Mouse (Mus musculus) liver, adult (tissue): ENCODE results near the gene Otud3.

Experiments
- GATA4 ChIP-seq: IDR thresholded peaks from 2 replicates; pipeline ENCODE4 v1.6.1; 2014; ENCODE audit warnings: mild to moderate bottlenecking, low read length; ENCODE audit not compliant: insufficient replicate concordance

Otud3 gene

DNA sequence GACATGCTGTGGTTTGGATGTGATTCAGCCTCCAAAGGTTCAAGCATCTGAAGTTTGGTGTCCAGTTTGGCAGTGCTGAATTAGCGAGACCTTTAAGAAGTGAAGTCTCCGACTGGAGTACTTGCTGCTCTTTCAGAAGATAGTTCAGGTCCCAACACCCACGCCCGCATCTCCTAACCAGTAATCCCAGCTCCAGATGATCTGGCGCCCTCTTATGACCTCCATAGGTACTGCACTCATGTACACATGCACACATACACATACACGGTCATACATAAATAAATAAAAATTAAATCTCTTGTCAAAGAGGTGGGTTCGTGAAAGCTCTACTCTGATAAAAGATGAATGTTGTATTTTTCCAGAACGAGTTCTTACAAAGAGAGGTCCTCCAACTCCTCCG lies 3.5 kb upstream of the Otud3 start:
- TF ChIP-seq GATA4, result no peak

DNA sequence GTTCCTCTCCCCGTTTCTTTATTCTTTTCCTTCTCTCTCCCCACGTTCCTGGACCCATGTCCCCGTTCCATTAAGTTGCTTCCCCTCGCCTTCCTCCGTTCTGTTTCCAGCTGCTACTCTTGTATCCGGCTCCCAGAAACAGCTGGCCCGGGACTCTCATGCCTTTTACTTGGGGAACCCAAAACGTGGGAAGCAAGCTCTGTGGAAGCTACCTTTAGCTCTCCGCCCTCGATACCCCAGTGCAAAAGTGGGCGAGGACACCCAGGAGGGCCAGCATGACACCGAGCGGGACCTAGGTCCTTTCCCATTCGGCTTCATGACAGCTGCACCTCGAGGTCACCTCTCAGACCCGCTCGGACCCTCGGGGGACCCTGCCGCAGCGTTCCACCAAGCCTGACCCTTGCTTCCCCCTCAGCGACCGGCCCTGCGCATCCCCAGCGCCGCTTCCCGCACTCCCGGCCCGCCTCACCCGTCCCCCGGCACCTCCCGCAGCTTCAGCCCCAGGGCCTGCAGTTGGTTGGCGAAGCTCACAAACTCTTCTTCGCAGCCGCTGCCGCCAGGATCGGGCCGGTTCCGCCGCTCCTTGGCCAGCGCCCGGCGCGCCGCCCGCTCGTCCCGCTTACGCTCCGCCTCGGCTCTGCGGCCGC lies 481 bp downstream of the Otud3 start:
- no peak for TF ChIP-seq GATA4

DNA sequence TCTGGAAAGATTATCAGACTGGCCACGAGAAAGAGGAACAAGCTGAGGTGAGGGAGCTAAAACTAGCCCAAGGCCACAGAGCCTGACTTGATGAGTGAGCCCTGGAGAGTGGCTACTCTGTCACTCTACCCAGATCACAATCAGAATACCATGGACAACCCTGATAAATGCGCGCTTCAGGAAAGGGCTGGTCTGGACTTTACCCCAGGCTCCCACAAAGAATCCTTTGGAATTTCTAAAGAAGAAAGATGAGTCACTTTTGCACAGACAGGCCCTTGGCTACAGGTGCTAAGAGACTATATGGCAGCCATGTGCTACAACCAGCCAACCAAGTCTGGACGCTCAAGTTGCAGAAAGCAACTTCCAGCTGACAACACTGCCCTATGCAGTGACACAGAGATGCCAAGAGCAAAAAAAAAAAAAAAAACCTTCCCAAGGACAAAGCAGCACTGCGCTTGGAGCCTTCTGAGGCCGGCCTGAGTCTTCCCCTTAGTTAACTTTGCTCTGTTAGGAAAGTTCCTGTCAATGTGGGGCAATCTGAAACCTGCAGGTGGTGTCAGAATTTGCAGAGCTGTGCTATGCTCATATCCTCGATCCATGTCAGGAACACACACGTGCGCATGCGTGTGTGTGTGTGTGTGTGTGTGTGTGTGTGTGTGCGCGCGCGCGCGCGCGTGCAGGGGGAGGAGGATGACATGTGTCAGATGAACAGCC lies 8.0 kb downstream of the Otud3 start:
- TF ChIP-seq GATA4, result no peak

DNA sequence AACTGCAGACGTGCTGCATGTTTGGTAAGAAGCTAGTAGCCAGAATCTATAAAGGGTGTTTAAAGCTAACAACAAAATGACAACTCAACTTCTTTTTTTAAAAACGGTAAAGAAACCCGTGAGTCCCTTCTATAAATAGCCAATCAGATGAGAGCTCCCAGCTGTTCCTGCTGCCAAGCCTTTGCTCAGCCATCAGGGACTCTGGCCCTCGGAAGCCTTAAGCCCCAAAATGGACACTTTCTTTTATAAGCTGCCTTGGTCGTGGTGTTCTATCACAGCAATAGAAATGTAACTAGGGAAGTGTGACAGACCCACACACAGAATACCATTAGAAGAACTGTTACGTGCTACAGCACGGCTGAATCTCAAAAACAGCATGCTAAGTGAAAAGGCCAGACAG lies 14.4 kb downstream of the Otud3 start:
- no peak for TF ChIP-seq GATA4

DNA sequence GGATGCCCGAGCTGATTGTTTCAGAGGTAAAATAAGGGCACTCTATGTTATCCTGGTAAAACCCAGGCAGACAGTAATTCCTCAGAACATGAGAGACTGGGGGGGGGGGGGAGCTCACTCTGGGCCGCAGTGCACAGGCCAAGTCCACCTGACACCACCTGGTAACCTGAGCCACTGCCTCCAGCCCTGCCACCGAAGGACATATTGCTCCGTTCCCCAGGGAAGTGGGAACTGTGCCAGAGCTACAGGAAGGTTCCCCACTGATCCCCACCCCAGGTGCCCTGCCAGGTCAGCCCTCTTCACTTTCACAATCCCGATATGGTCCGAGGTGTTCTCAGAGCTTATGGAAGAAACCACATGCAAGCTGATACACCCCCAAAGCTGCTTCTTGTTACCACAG lies 21.1 kb downstream of the Otud3 start:
- no peak for TF ChIP-seq GATA4

DNA sequence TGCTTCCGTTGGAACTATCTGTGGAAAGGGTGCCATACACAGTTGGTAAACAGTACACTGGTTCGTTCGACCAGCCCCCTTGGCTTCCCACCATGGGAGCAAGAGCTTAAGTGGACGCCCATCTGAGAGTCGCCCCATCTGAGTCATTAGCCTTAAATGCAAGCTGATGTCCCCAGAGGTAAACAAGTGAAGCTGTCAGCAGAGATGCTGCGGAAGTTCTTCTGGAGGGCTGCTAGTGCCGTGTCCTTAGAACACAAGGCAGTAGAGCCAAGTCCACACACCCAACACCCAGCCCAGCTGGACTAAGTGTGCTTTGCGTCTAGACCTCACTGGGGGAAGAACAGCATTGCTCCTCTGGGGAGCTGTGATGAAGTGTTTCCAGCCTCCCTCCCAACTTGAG lies 24.1 kb downstream of the Otud3 start:
- no peak for TF ChIP-seq GATA4

DNA sequence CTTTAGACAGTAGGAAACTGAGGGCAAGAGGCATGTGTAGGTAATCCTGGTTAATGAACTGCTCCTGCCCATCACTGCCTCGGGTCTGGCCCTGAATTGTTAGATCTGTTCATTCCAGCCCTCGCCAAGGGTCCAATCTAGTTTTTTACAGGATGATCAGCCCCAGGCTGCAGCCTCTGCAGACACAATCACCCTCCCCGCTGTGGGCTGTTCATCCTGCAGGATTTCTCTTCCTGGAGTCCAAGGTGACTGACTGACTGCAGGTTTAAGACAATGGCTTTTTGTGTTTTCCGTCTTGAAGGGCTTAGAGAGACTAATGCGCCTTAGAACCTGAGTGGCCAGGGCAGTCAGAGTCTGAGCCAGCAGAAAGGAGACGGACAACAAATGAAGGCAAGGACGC lies 24.6 kb downstream of the Otud3 start:
- TF ChIP-seq GATA4, result no peak

DNA sequence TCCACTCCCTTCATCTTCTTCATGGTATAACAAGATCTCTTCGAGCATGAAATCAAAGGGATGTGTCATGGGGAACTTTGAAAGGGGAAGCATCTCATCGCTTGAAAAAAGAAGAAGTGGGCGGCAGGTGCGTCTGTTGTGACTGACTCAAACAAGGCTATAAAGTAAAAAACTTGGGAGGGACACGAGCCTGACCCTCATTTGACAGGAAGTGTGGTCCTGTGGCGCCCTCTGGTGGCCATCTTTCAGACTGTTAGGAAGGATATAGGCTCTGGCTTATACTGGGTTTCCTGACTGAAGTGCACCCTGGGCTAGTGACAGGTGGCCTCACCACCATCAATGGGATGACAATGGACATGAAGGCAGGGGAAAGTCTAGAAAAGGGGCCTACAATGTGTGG lies 29.5 kb downstream of the Otud3 start:
- TF ChIP-seq GATA4, result no peak

DNA sequence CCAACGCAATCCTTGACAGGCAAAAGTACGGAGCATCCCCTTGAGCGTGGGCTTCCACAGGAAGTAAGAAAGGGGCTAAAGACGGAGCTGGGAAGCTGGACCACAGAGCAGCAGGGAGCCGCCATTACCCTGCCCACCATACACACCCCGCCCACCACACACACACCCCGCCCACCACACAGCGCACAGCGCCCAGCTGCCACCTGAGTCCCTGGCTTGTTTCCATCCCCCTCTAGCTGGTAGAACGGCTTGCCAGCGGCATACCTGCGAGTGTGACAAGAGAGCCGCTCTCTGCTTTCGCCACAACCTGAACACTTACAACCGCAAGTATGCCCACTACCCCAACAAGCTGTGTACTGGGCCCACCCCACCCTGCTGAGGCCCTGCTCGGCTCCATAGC lies 31.6 kb downstream of the Otud3 start:
- no peak for TF ChIP-seq GATA4

DNA sequence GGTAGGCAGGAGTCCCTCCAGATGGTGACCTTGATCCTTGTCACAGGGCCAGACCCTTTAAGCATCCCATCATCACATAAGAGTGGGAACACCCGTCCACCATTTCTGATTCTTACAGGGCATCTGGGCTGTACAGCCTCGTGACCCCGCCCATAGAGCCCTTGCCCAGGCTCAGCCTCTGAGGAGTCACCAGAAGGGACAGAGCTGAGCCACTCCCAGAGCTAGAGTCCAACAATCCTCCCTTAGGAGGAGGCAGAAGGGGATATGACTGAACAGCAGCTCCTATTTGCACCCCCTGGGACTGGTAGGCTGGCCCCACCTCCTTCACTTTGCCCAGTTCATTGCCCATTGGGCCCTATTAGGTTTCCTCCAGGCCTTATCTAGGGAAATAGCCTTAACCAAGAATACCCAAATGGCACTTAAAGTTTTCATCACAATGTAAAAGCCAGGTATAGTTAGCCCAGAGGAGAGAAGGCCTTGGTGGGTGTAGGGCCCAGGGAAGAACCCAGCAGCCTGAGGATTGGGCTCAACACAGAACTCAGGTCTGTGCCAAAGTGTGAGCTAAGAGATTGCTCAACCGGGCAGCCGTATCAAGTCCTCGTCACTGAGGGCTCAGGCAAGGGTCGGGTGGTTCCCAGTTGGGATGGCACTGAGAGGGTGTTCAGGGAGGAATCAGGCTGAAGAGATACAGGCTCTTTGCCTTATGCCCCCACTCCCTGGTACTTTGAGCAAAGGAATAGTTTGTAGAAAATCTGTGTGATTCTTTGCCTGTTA lies 32.7 kb downstream of the Otud3 start:
- TF ChIP-seq GATA4, result no peak

DNA sequence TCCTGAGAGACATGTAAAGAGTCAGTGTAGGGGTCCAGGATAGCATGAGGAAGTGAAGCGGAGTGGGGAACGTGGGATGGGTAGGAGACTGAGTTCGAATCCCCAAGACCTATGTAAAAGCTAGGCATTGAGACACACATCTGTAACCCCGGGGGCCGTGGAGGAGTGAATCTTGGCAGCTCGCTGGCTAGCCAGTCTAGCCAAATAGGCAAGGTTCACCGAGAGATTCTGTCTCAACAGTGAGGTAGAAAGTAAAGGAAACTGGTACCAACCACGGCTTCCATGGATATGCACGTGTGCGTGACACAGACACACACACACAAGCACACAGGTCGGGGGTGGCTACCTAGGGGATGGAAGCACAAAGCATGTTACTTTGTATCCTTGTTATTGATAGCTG lies 33.9 kb downstream of the Otud3 start:
- TF ChIP-seq GATA4, result no peak

DNA sequence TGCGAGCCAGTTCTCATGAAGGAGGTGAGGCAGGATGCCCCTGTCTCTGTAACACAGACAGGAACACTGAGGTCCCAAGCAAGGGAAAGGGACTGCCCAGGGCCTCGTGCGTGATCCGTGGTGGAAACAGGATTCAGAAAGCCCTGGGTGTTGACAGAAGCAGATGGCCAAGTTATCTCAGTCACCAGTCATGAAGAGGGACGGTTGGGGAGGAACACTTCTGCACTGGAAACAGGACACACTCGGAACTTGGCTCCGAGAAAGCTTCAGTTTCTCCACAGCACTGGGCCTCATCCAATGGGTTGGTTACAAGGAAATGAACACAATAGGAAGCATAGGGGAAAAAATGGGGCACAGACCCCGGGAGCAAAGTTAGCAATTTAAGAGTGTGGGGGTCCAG lies 35.0 kb downstream of the Otud3 start:
- TF ChIP-seq GATA4, result no peak

DNA sequence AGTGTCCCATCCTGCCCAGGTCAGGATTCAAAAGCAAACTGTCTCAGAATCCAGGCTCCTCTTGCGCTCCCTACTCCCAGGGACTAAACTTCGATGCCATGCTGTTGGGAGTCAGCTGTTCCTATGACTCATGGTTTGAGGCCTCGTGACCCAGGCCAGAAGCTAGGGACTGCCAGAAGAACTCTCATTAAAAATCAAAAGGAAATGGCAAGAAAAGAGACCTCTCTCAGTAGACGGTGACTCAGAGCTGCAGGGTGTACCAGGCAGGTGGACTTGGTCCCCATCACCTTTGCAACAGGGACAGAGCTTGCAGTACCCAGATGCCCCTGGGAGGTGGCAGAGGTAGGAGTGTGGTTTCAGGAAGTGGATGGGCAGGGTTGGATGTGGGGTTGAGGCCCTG lies 36.0 kb downstream of the Otud3 start, which contains the start of gene Pla2g2e:
Gene Pla2g2e (plus strand): TSS at position 212 of the 400 bp plus-strand sequence.
- TF ChIP-seq GATA4, result no peak

DNA sequence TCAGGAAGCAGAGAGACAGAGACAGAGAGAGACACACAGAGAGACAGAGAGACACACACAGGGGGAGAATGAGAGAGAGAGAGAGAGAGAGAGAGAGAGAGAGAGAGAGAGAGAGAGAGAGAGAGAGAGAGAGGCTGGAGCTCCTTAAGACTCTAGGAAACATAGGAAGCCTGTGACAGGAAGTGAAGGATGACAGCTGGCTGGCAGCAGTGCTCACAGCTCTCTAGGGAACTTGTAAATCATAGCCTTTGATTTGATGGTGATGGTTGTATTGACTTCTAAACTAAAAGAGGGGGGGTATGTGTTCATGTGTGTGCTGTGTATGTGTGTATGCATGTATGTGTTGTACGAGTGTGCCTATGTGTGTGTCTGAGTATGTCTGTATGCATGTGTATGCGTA lies 37.8 kb downstream of the Otud3 start:
- TF ChIP-seq GATA4, result no peak

DNA sequence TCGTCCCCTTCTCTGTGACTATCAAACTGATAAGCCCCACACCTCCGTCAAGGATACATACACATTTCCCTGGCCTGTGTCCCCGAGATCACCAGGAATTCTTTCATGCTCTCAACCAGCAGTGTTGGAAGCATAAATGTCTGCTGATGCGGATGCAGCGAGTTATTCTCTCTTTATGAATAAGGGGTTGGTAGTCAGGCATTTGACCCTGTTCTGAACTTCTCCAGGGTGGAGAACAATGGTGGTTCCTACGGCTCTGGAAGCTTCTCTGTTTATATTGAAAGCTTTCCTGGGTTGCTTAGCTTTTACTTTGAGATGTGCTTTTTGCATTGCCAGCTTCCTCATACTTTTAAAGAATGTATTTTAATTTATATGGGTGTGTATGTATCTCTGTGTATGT lies 39.9 kb downstream of the Otud3 start, which contains the start of gene Gm13030:
Gene Gm13030 (minus strand): TSS at position 101 of the 400 bp plus-strand sequence.
- no peak for TF ChIP-seq GATA4

DNA sequence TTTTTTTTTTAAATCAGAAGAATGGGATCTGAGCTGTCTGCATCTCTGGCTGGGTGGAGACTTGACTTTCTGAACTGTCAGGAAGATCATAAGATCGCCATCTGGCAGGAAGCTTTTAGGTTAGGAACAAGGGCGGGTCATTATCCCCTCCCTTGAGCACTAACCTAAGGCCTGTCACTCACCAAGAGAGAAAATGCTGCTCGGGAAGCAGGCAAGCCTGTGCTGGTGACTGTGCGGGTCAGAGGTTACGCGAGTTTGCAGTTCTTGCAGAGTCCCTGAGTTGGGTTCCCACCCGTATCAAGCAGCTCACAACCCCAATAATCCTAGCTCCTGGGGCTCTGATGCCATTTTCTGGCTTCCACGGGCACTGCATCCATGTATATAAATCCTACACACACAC lies 45.1 kb downstream of the Otud3 start:
- TF ChIP-seq GATA4, result no peak
